Mouse (Mus musculus) liver, postnatal 0 days (tissue): ENCODE measurements around the gene Il18bp.

ENCODE experiments used
- CTCF ChIP-seq: sonication (generic); IDR thresholded peaks from 2 replicates; pipeline ENCODE4 v1.5.1; 2016; ENCODE audit warnings: antibody characterized with exemption, low read depth
- EP300 ChIP-seq: IDR thresholded peaks from 2 replicates; pipeline ENCODE4 v1.6.1; 2016; ENCODE audit warnings: antibody characterized with exemption, low read depth, mild to moderate bottlenecking

- TF ChIP-seq CTCF, result no peak
- TF ChIP-seq EP300, result no peak
Measured at GRCm38 (mm10) chr7:102017452-102017851, 1.0 kb downstream of the Il18bp start.
